Comparison of ENCODE assay signal across 34 mouse cellular contexts in the genomic region with DNA sequence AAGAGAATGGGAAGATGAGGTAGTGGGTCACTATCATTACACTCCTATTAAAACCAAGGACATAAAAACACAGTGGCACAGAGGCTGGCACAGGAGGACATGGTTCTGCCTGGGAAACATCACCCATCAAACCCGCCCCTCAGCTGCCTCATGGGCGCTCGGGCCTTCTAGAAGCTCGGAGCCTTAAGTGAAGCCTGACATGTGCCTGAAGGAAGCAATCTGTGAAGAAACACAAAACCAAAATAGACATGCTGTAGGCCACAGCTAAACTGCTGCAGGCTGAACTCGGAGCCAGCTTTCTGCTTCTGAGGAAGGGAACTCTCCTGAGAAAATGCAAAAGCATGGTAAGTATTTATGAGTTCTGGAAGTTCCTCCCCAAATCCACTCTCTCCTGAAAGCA. TPM values are rescaled to one million over a fixed set of nuclear protein-coding genes. Genes with fewer than 3 reads are reported as not detected.
"Had no signal": no experiment of that assay in that cellular context is flagged by ENCODE, and none has a peak within 500 bp of the region (broad histone marks: within the 10 kb centered on the region; RNA-seq: fewer than 3 reads in every experiment).

No protein-coding gene starts in this region.

- H3K9ac ChIP-seq: heart, embryonic 13.5 days; heart, embryonic 15.5 days; hindbrain, embryonic 12.5 days; hindbrain, embryonic 14.5 days; intestine, embryonic 15.5 days; limb, embryonic 13.5 days; limb, embryonic 15.5 days; liver, embryonic 12.5 days; liver, embryonic 14.5 days had no signal

- H3K27me3 ChIP-seq: heart, embryonic 13.5 days; heart, embryonic 15.5 days; hindbrain, embryonic 12.5 days; intestine, embryonic 15.5 days; limb, embryonic 13.5 days; limb, embryonic 15.5 days; liver, embryonic 12.5 days had no signal

- DNase-seq: gastrocnemius, adult 2 months; gastrocnemius, postnatal 10 days; gastrocnemius, postnatal 25 days; heart, adult 2 months; heart, postnatal 14 days; heart, postnatal 4 days; kidney, adult 18-20 months; kidney, adult 8-10 months; kidney, postnatal 10 days; kidney, postnatal 25 days; kidney, postnatal 4 days; layer of hippocampus, adult 9-11 months; lung, adult 18-20 months had no signal

- H3K27ac ChIP-seq: gastrocnemius, adult 2 months; heart, adult 2 months; heart, embryonic 13.5 days; heart, embryonic 15.5 days; hindbrain, embryonic 10.5 days; hindbrain, embryonic 12.5 days; hindbrain, embryonic 14.5 days; intestine, embryonic 15.5 days; left cerebral cortex, adult 2 months; limb, embryonic 13.5 days; limb, embryonic 15.5 days; liver, embryonic 12.5 days; liver, embryonic 14.5 days had no signal

- H3K4me3 ChIP-seq: gastrocnemius, adult 2 months; heart, adult 2 months; heart, embryonic 13.5 days; heart, embryonic 15.5 days; hindbrain, embryonic 10.5 days; hindbrain, embryonic 12.5 days; intestine, embryonic 15.5 days; left cerebral cortex, adult 2 months; limb, embryonic 13.5 days; limb, embryonic 15.5 days; liver, embryonic 12.5 days had no signal

- H3K4me2 ChIP-seq: heart, embryonic 11.5 days; heart, embryonic 13.5 days; heart, embryonic 15.5 days; hindbrain, embryonic 12.5 days; hindbrain, embryonic 14.5 days; intestine, embryonic 15.5 days; limb, embryonic 13.5 days; limb, embryonic 15.5 days; liver, embryonic 12.5 days had no signal

- ATAC-seq: hindbrain, embryonic 16.5 days; inflammation-experienced regulatory T-cells, adult 6 months; intestine, embryonic 15.5 days; intestine, postnatal 0 days; liver, embryonic 12.5 days had no signal

- H3K36me3 ChIP-seq: heart, embryonic 13.5 days; heart, embryonic 15.5 days; hindbrain, embryonic 10.5 days; hindbrain, embryonic 12.5 days; intestine, embryonic 15.5 days; limb, embryonic 13.5 days; limb, embryonic 15.5 days; liver, embryonic 12.5 days had no signal

- H3K9me3 ChIP-seq: heart, embryonic 13.5 days; heart, embryonic 15.5 days; hindbrain, embryonic 10.5 days; hindbrain, embryonic 12.5 days; intestine, embryonic 15.5 days; limb, embryonic 13.5 days; limb, embryonic 15.5 days; liver, embryonic 12.5 days had no signal

- H3K4me1 ChIP-seq: hindbrain, embryonic 10.5 days; intestine, embryonic 15.5 days; limb, embryonic 13.5 days; limb, embryonic 15.5 days; liver, embryonic 12.5 days had no signal

RNA-seq across cellular contexts. Expression of a gene that starts 31.6 kb away (rescaled TPM):
- total RNA-seq: gastrocnemius, adult 2 months; gastrocnemius, postnatal 25 days; granulocyte monocyte progenitor cell, adult 5-6 weeks; heart, adult 2 months; liver, adult 2 months had no signal
- polyA plus RNA-seq: inflammation-experienced regulatory T-cells, adult 6 months; liver, adult 2 months had no signal

RNA-seq across cellular contexts. Expression of a gene that starts 50.2 kb away (rescaled TPM):
- total RNA-seq: gastrocnemius, postnatal 25 days; heart, adult 2 months had no signal
- polyA plus RNA-seq: heart, adult 2 months; heart, embryonic 11.5 days; heart, embryonic 15.5 days; heart, postnatal 0 days; hindbrain, embryonic 14.5 days; inflammation-experienced regulatory T-cells, adult 6 months; kidney, embryonic 14.5 days; kidney, embryonic 16.5 days; liver, adult 2 months; liver, embryonic 12.5 days; liver, embryonic 14.5 days; liver, embryonic 16.5 days had no signal
